Mouse (Mus musculus) hindbrain, postnatal 0 days (tissue): ENCODE data around the gene Nt5c2. TPM values are rescaled to one million over a fixed set of nuclear protein-coding genes. Genes with fewer than 3 reads are reported as not detected.

Source experiments
- ATAC-seq: fragments of 200-750 bp; cut with Nextera tagmentation; 2 replicates; pipeline ENCODE4 v1.8.0; 2017; ENCODE audit warnings: mild to moderate bottlenecking, moderate TSS enrichment, moderate library complexity
- DNase-seq: peaks from one replicate; pipeline ENCODE4 v3.0.0-alpha.2; 2015; ENCODE audit warnings: low spot score
- H3K27ac ChIP-seq: fragments of 300-500 bp; sonication (generic); 2 replicates; pipeline ENCODE4 v1.5.1; 2014; ENCODE audit warnings: mild to moderate bottlenecking
- H3K27me3 ChIP-seq: fragments of 300-500 bp; sonication (generic); 2 replicates; pipeline ENCODE4 v1.6.1; 2014; ENCODE audit warnings: low read length, mixed read lengths; ENCODE audit not compliant: insufficient read depth
- H3K36me3 ChIP-seq: fragments of 300-500 bp; sonication (generic); 2 replicates; pipeline ENCODE4 v1.6.1; 2014; ENCODE audit warnings: low read length, mixed read lengths; ENCODE audit not compliant: insufficient read depth
- H3K4me1 ChIP-seq: fragments of 300-500 bp; sonication (generic); 2 replicates; pipeline ENCODE4 v1.6.1; 2014; ENCODE audit warnings: antibody characterized with exemption, low read length, mixed read lengths; ENCODE audit not compliant: insufficient read depth
- H3K4me2 ChIP-seq: fragments of 300-500 bp; sonication (generic); 2 replicates; pipeline ENCODE4 v1.6.1; 2014; ENCODE audit warnings: low read depth, mild to moderate bottlenecking, low read length, moderate library complexity, mixed read lengths
- H3K4me3 ChIP-seq: fragments of 300-500 bp; sonication (generic); 2 replicates; pipeline ENCODE4 v1.5.1; 2014; ENCODE audit warnings: low read length
- H3K9ac ChIP-seq: fragments of 300-500 bp; sonication (generic); replicated peaks from 2 replicates; pipeline ENCODE4 v1.6.1; 2014; ENCODE audit warnings: mild to moderate bottlenecking, low read length, moderate library complexity, mixed read lengths
- H3K9me3 ChIP-seq: fragments of 300-500 bp; sonication (generic); 2 replicates; pipeline ENCODE4 v1.6.1; 2016; ENCODE audit warnings: low read length, mixed read lengths
- CTCF ChIP-seq: IDR thresholded peaks from 2 replicates; pipeline ENCODE4 v1.5.1; 2016; ENCODE audit warnings: antibody characterized with exemption, control low read depth, low read depth
- WGBS: fragments of 180-500 bp; shearing (Covaris S2); extraction: QIAGEN DNeasy Blood & Tissue Kit; methylation state at CpG from one replicate; pipeline ENCODE4 v1.1.7; 2014; 5-methylcytosine and 5-hydroxymethylcytosine counted together
- polyA plus RNA-seq: library from polyadenylated mRNA; unstranded; fragments of >200 nt; fragmentation: Nextera tagmentation; extraction: Ambion mirVana; gene quantifications from 2 replicates; pipeline ENCODE4 v1.2.1, GENCODE M21; 2015
- total RNA-seq: library from RNA; depleted of rRNA; stranded (reverse); fragments of >200 nt; gene quantifications from 2 replicates; pipeline ENCODE4 v1.2.3, GENCODE M21; 2014; rRNA removed

The Nt5c2 gene
- total RNA-seq (43.4 and 44.2 TPM in 2 replicates), polyA plus RNA-seq (79.8 and 80.7 TPM in 2 replicates)

DNA sequence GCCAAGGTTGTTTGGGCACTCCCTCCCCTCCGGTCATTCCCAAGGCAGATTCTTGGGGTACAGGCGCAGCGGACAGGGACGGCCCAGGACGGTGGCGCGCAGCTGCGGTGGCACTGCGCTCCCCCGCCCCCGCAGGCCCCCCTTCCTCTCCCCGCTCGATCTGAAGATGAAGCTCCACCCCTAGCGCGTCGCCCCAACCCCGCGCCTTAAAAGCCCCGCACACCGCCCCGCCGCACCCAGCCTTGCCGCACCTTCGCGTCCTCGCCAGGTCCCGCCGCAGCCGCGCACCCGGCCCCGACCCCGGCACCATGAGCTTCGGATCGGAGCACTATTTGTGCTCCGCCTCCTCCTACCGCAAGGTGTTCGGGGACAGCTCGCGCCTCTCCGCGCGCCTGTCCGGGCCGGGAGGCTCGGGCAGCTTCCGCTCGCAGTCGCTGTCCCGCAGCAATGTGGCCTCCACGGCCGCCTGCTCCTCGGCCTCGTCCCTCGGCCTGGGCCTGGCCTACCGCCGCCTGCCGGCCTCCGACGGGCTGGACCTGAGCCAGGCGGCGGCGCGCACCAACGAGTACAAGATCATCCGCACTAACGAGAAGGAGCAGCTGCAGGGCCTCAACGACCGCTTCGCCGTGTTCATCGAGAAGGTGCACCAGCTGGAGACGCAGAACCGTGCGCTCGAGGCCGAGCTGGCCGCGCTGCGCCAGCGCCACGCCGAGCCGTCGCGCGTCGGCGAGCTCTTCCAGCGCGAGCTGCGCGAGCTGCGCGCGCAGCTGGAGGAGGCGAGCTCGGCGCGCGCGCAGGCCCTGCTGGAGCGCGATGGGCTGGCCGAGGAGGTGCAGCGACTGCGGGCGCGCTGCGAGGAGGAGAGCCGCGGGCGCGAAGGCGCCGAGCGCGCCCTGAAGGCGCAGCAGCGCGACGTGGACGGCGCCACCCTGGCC, at the start of gene Nt5c2, which contains the start of gene Ina:
Nt5c2 (minus strand) TSS at position 707 of the 935 bp plus-strand sequence.
Ina (plus strand) TSS at position 252 of the 935 bp plus-strand sequence.
- ATAC-seq (peak; percentile 86), DNase-seq (peak; percentile 94)
- peak within 1 kb of the TSS; percentile 67 for H3K4me2 ChIP-seq
- peak within 1 kb of the TSS; percentile 92 for H3K9ac ChIP-seq
- no peaks in the 10 kb centered on the region for H3K9me3 ChIP-seq
- H3K4me1 ChIP-seq: peaks cover 16% of the 10 kb centered on the region; the same call in 1 of the 2 replicates
- no peaks in the 10 kb centered on the region for H3K36me3 ChIP-seq
- 0 out of 2 replicates have a peak, but pooled peaks cover 7% of the 10 kb centered on the region for H3K27me3 ChIP-seq
- H3K4me3 ChIP-seq: peak within 1 kb of the TSS; percentile 73
- under 1% methylated on average over 115 of the region's 124 CpGs for WGBS
- peak within 1 kb of the TSS; percentile 98 for H3K27ac ChIP-seq
- TF ChIP-seq CTCF: 0 out of 2 replicates have a peak, but pooled peaks have one; percentile 5

DNA sequence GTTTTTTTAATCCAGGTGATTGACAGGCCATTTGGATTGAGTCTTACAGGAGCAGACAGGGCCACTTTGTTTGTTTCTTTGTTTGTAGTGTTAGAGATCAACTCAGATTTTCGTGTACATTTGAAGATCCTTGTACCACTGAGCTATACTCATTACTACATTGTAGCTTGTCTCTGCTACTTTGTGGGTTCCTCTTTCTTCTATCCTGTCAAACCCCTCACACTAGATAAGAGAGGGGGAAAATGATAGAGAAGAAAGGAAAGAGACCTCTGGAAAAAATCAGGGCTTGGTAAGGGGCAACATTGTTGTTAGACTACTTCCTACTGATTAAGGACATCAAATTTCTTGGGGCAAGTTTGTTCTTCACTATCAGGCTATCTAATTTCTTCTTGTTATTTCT, 42.7 kb upstream of the Nt5c2 start:
- DNase-seq (no peak), ATAC-seq (no peak)
- 74% methylated on average over 1 of the region's 1 CpGs for WGBS

DNA sequence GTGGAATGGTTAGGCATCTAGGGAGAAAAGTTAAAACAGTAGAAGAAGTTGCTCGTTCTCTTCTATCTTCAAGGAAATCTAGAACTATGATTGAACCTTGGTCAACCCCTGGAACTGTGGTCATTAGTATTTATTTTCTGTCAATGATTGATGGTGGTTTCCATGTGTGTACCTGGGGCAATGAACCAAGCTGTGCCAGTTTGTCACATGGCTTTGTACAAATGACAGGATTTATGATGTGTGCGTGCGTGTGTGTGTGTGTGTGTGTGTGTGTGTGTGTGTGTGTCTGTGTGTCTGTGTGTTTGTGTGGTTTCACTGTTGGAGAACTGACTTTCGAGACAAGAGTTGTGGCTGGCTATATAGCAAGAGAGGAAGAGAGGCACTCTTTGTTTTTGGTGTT, 38.5 kb upstream of the Nt5c2 start:
- WGBS: 89% methylated on average over 4 of the region's 4 CpGs
- no peak for TF ChIP-seq CTCF
- H3K4me2 ChIP-seq: no peak overlapping the region

More for the DNA sequence above, 42.7 kb upstream of the Nt5c2 start:
- no peak overlapping the region for H3K4me2 ChIP-seq
- H3K4me1 ChIP-seq: no peaks in the 10 kb centered on the region
- H3K27me3 ChIP-seq: no peaks in the 10 kb centered on the region
- H3K9me3 ChIP-seq: no peaks in the 10 kb centered on the region
- no peak for TF ChIP-seq CTCF
- H3K36me3 ChIP-seq: no peaks in the 10 kb centered on the region
- H3K4me3 ChIP-seq: no peak overlapping the region
- H3K27ac ChIP-seq: no peak overlapping the region
- no peak overlapping the region for H3K9ac ChIP-seq

DNA sequence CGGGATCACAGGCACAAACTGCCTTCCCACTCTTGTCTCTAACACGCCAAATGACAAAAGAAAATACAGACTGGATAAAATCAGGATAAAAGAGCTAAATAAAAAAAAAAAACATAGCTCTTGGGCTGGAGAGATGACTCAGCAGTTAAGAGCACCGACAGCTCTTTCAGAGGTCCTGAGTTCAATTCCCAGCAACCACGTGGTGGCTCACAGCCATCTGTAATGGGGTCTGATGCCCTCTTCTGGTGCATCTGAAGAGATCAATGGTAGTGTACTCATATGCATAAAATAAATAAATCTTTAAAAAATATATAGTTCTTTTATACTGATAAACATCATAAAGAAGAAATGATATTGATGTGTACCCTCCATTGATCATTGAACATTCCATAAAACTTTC, 38.0 kb upstream of the Nt5c2 start:
- Histone ChIP-seq H3K27ac (no peak overlapping the region), H3K36me3 (no peaks in the 10 kb centered on the region), H3K4me2 (no peak overlapping the region), H3K4me1 (peaks cover 6% of the 10 kb centered on the region; the same call in 1 of the 2 replicates), H3K27me3 (no peaks in the 10 kb centered on the region), H3K4me3 (no peak overlapping the region), H3K9ac (no peak overlapping the region), H3K9me3 (no peaks in the 10 kb centered on the region)
- no peak for TF ChIP-seq CTCF
- ATAC-seq (no peak), DNase-seq (no peak)
- 84% methylated on average over 4 of the region's 4 CpGs for WGBS

More for the DNA sequence above, 38.5 kb upstream of the Nt5c2 start:
- Histone ChIP-seq H3K4me3 (no peak overlapping the region), H3K4me1 (peaks cover 6% of the 10 kb centered on the region; the same call in 1 of the 2 replicates), H3K27me3 (no peaks in the 10 kb centered on the region), H3K27ac (no peak overlapping the region), H3K9ac (no peak overlapping the region), H3K9me3 (no peaks in the 10 kb centered on the region), H3K36me3 (no peaks in the 10 kb centered on the region)
- ATAC-seq (no peak), DNase-seq (no peak)

DNA sequence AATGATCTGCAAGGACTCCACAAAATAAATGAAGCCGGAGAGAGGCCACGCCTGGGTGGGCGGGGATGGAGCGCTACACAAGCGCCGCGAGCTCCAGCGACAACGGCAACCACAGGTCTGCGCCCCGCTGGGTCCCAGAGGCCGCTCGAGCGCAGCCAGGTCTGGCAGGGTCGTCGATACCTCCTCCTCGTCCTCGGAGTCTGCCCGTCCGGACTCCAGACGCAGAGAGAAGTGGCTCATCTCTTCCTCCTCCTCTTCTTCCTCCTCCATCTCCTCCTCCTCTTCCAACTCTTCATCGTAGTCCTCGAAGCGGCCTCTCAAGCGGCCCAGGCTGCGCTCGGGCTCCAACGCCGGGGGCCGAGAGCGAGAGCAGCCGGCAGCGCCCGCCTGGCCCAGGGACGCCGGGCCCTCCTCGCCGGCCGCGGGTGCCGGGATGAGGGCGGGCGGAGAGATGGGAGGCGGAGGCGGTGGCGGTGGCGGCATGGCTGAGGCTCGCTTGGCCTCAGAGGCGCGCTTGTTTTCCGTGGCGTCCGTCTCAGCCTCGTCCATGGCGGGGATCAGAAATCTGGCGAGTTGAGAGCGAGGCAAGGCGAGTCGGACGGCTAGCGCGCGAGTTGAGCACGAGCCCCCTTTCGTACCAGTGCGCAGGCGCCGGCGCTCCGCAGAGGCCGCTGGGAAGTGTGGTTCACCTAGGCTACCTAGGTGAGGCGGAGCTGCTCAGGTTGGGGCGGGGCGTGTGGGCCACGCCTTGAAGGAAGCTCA, 35.5 kb upstream of the Nt5c2 start, which contains the start of gene Pcgf6:
Pcgf6 (minus strand) TSS at position 636 of the 762 bp plus-strand sequence.
- under 1% methylated on average over 74 of the region's 75 CpGs for WGBS
- DNase-seq: peak; percentile 93
- Histone ChIP-seq H3K9me3 (no peaks in the 10 kb centered on the region), H3K4me1 (peaks cover 6% of the 10 kb centered on the region; the same call in 1 of the 2 replicates), H3K4me2 (peak within 1 kb of the TSS; percentile 79), H3K9ac (peak within 1 kb of the TSS; percentile 93), H3K36me3 (peaks cover 4% of the 10 kb centered on the region; the same call in 1 of the 2 replicates), H3K4me3 (peak within 1 kb of the TSS; percentile 93), H3K27ac (peak within 1 kb of the TSS; percentile 95), H3K27me3 (no peaks in the 10 kb centered on the region)
- peak; percentile 32; the same call in 1 of the 2 replicates for TF ChIP-seq CTCF
- ATAC-seq: peak; percentile 94

DNA sequence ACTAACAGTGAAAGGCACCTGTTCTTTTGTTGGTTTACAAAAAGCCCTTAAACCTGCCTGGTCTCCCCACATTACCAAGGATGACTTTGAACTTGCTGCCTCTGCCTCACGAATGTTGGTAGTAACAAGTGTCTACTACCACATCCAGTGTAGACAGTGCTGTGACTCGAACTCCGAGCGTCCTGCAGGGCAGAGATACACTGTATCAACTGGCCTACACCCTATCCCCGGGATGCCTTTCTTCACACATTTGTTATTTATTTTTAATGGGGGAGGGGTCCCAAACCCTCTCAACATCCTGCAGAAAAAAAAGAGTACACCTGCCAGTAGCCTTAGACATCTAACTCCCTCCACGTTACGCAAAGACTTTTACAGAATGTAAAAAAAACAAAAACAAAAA, 34.9 kb upstream of the Nt5c2 start:
- TF ChIP-seq CTCF: no peak
- WGBS: 5% methylated on average over 7 of the region's 7 CpGs
- H3K9me3 ChIP-seq: no peaks in the 10 kb centered on the region
- no peaks in the 10 kb centered on the region for H3K27me3 ChIP-seq
- peak overlapping the region; percentile 93 for H3K9ac ChIP-seq
- peaks cover 6% of the 10 kb centered on the region; the same call in 1 of the 2 replicates for H3K4me1 ChIP-seq
- H3K4me3 ChIP-seq: peak overlapping the region; percentile 93
- peak overlapping the region; percentile 95; the same call in 1 of the 2 replicates for H3K27ac ChIP-seq
- H3K4me2 ChIP-seq: peak overlapping the region; percentile 79
- DNase-seq (no peak), ATAC-seq (no peak)
- H3K36me3 ChIP-seq: peaks cover 4% of the 10 kb centered on the region; the same call in 1 of the 2 replicates
